Mouse (Mus musculus): ENCODE data around the gene Tapbpl. TPM values are rescaled to one million over a fixed set of nuclear protein-coding genes. Genes with fewer than 3 reads are reported as not detected.

The Tapbpl gene
- total RNA-seq, 2 experiments from 2014 or later: 3.2 to 4.2 TPM

DNA sequence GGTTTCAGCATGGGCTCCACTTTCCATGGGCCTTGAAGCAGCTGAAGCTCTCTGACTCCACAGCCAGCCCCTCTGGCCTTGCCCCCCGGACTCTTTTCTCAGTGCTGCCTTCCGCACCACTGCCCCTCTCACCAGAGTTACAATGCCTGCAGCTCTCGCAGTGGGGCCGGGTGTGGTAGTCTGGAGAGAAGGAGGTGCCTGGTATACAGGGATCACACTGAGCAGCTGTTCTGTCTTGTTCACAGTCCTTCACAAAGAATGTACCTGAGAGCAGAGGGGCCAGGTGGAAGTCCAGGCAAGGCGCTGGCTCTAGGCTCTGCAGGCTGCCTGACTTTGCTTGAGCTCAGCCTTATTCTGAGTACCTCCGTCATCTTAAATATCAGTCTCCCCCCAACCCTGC, 4.7 kb upstream of the Tapbpl start:
- no peak for DNase-seq (ENCODE audit: low spot score in 2 of 2)
- H3K27ac ChIP-seq: no peak overlapping the region
- TF ChIP-seq CTCF (conservative IDR thresholded peaks at IDR 0.05): no peak
- no peak overlapping the region for H3K4me3 ChIP-seq

DNA sequence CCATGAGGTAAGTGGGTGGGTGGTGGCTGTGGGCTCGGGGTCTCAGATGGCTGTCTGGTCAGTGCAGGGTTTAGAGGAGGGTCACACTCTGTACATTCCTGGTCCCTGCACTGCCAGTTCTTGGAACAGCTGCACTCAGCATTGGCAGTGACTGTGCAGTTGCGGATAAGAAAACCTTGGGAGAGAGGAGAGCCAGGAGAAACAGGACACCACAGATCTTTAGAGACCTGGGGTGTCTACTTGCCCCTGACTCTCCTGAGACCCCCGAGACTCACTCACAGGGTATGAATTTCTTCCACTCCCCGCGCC, 2.8 kb upstream of the Tapbpl start:
- H3K27ac ChIP-seq: no peak overlapping the region
- no peak for TF ChIP-seq CTCF (conservative IDR thresholded peaks at IDR 0.05)
- H3K4me3 ChIP-seq: no peak overlapping the region
- DNase-seq (ENCODE audit: low spot score in 2 of 2): no peak

DNA sequence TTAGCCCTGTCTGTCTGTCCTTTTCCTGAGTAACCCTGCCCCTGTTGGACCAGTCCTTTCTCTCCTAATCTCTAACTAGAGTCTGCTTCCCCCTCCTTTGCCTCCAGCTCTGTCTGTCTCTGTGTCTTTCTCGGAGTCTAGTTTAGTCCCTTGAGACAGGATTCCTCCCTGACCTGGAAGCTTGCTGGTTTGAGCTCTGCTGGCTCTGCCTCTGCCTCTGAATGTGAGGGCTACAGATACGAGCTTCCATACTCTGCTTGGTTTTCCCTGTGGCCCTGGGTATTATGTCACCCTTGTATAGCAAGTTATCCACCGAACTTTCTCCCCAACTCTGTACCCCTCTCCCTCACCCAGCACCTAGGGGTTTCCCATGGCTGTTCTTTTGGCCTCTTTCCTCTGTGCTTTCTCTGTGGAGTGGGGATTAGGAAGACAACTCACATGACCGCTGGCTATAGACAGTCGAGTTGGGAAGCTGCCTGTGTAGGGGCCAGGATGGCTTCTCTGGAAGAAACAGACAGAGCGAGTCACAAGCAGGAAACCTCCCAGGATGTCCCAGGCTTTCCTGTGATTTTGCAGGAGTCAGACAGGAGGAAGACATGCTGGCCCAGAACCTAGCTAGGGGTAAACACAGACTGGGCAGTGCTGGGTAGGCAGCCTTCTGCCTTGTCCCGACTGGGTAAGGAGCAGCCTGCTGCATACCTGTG, 2.3 kb upstream of the Tapbpl start:
- H3K27ac ChIP-seq: no peak overlapping the region
- no peak for TF ChIP-seq CTCF (conservative IDR thresholded peaks at IDR 0.05)
- no peak for DNase-seq (ENCODE audit: low spot score in 2 of 2)
- no peak overlapping the region for H3K4me3 ChIP-seq

DNA sequence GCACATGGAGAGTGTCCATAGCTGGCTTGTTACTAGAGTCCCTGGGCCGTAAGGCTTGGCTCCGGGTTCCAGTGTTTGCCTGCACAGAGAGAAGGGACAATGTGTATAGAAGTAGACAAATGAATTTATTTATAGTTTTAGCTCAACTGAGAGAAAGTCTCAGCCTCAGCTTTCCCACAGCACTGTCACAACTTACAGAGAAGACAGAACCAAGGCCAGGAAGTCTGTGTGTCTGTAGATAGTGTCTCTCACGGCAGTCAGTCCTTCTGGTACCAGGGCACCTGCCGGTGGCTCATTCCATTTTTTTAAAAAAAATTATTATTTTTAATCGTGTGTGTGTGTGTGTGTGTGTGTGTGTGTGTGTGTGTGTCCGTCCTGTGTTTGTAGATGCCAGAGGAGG, 856 bp upstream of the Tapbpl start:
- DNase-seq (ENCODE audit: low spot score in 2 of 2): no peak
- no peak overlapping the region for H3K27ac ChIP-seq
- no peak overlapping the region for H3K4me3 ChIP-seq
- TF ChIP-seq CTCF (conservative IDR thresholded peaks at IDR 0.05): no peak

DNA sequence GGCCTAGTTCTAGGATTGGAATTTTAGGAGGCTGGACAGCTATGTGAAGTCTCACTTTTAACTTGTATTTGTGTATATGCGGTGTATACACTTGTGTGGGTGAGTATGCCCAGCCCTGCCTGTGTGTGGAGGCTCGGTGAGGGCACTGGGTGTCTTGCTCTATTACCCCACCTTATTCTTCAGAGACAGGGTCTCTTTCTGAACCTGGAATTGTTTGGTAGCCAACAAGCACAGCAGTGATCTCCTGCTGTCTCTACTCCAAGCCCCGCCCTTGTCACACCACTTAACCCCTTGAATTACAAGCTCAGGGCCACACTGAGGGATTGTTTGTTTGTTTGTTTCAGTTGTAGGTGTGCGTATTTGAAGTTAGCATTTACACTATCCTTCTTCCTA, 381 bp upstream of the Tapbpl start:
- no peak for TF ChIP-seq CTCF (conservative IDR thresholded peaks at IDR 0.05)
- H3K4me3 ChIP-seq: peak overlapping the region; percentile 69
- peak overlapping the region; percentile 90 for H3K27ac ChIP-seq
- DNase-seq (ENCODE audit: low spot score in 2 of 2): no peak

DNA sequence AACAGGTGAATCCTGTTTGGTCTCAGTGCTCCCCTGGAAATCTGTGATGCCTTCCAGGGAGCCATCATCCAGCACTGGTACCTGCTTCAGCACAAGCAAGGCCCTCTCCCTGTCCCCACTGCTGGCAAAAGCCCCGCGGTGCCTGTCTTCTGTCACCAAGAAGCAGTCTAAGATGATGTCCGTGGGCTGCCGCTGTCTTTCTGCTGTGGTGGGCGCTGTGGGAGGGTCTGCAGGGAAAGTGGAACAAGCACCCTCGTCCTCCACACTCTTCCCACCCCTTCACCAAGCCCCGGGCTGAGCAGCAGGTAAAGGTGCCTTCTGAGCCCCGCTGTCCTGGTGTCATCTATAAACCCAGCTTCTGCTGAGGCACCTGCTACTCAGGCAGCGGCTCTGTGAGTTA, 1.1 kb downstream of the Tapbpl start:
- no peak for DNase-seq (ENCODE audit: low spot score in 2 of 2)
- Histone ChIP-seq H3K4me3 (no peak overlapping the region), H3K27ac (peak overlapping the region; percentile 90; the same call in 1 of the 2 replicates)
- TF ChIP-seq CTCF (conservative IDR thresholded peaks at IDR 0.05): no peak

DNA sequence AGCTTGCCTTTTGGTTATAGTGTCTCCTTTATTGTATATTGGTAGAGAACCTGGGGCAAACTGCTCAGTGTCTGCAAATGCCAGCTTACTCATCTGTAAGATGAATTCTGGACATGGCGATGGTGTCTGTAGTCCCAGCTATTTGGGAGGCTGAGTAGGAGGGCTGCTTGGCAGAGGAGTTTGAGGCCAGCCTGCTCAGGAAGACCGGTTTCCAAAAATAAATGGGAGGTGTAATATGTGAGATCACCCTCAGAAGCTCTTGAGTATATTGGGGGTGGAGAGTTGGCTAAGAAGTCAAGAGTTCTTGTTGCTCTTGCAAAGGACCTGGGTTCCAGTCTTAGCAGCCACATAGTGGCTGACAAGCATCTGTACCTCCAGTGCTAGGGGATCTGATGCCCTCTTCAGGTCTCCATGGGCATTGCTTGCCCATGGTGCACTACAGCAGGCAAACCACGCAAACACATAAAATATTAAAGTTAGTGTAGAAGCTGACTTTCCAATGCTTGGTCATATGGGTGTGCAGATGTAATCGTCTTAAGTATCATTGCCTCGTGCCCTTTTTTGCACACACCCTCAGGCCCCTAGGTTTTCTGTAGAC, 6.0 kb downstream of the Tapbpl start:
- Histone ChIP-seq H3K4me3 (no peak overlapping the region), H3K27ac (no peak overlapping the region)
- no peak for DNase-seq (ENCODE audit: low spot score in 2 of 2)
- peak; percentile 77 for TF ChIP-seq CTCF (conservative IDR thresholded peaks at IDR 0.05)

DNA sequence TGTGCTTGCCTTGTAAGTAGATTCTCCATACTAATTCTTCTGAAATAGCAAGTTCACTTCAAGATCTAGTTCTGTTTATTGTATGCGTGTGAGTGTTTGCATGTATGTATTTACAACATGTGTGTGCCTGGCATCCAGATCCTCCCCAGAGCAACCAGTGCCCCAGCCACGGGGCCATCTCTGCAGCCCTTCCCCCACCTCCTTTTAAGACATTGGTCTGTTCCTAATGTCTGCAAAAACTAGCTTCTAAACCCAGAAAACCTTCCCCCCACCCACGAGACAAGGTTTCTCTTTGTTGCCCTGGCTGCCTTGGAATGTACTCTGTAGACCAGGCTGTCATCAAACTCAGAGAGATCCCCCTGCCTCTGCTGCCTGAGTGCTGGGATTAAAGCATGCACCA, 9.1 kb downstream of the Tapbpl start:
- TF ChIP-seq CTCF (conservative IDR thresholded peaks at IDR 0.05): no peak
- Histone ChIP-seq H3K4me3 (no peak overlapping the region), H3K27ac (no peak overlapping the region)
- no peak for DNase-seq (ENCODE audit: low spot score in 2 of 2)

DNA sequence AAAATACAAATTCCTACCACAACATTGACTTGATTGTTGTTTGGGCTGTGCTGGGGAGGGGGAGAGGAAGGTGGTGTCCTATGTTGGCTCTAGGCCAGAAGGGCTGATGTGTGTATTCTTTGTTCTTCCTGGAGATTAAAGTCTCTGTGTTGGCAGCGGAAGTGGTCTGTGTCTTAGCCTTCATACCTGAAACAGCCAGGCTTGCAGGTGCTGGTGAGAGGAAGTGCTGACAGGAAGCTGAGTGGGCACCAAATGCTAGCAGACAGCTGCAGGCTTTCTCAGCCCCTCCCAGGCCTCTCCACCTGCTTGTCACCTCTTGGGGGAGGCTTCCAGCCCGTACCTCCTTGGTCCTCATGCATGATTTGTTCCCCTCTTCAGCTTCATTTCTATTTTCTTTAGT, 9.5 kb downstream of the Tapbpl start:
- Histone ChIP-seq H3K4me3 (no peak overlapping the region), H3K27ac (no peak overlapping the region)
- TF ChIP-seq CTCF (conservative IDR thresholded peaks at IDR 0.05): no peak
- no peak for DNase-seq (ENCODE audit: low spot score in 2 of 2)

DNA sequence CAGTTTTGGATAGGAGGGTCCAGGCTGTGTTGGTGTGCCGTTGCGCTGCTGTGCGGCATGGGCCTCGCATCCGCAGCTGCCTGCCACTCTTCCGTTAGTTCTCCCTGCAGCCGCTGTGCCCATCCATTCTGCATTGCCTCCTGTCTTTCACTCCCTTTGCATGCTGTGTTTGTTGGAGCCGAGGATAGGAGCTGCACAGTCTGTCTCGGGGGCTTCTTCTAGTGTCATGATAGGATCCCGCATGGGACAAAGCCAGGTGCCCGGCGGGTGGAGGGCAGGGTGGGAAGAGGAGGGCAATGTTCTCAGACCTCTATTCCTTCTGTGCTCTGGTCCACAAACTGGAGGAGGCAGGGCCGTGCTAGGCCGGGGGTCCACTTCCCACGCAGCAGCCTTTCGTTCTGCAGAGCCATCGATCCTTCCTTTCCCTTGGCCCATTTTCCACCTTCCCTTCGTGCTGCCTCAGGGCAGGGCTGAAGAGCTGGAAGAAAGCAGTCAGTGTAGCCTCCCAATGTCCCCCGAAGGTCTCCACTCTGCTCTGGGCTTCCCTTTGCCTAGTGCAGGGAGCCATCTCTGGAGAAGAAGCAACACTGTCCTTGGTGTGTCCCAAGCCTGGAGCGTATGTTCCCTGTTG, 10.4 kb downstream of the Tapbpl start:
- Histone ChIP-seq H3K27ac (no peak overlapping the region), H3K4me3 (no peak overlapping the region)
- DNase-seq (ENCODE audit: low spot score in 2 of 2): no peak
- TF ChIP-seq CTCF (conservative IDR thresholded peaks at IDR 0.05): no peak

DNA sequence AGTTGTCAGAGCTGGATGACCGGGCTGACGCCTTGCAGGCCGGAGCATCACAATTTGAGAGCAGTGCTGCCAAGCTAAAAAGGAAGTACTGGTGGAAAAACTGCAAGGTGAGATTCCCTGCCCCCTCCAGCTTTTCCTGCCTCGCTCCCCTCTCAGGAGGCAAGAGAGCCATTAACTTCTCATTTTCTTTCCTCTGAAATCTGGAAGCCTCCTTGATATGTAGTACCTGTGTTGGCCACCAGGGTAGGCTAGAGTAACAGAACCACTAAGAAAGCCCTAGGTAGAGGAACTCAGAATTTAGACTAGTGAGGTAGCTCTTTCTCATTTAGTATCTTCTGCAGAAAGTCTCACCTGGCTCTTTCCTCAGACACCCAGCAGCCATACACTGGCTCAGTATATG, 12.7 kb downstream of the Tapbpl start:
- DNase-seq (ENCODE audit: low spot score in 2 of 2): peak; percentile 52 to 68
- Histone ChIP-seq H3K27ac (no peak overlapping the region), H3K4me3 (no peak overlapping the region)
- peak; percentile 94 for TF ChIP-seq CTCF (conservative IDR thresholded peaks at IDR 0.05)

DNA sequence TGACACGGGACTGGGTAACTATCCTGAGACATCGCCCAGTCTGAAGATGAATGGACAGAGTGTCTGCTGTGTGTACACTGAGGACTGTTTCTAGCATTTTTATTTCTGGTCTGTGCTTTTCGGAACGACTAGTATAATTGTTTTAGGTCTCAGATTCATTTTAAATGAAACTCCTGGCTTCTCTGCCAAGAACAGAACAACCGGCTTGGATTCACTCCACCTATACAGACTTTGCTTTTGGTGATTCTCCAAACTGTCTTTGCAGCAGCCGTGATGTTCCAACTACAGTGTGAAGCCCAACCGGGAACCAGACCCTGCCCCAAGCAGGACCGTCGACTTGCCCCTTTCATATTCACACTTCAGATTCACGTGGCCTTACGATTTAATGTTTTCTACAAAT, 13.8 kb downstream of the Tapbpl start:
- no peak for TF ChIP-seq CTCF (conservative IDR thresholded peaks at IDR 0.05)
- DNase-seq (ENCODE audit: low spot score in 2 of 2): no peak
- Histone ChIP-seq H3K4me3 (peak overlapping the region; percentile 24), H3K27ac (peak overlapping the region; percentile 59; the same call in 1 of the 2 replicates)

DNA sequence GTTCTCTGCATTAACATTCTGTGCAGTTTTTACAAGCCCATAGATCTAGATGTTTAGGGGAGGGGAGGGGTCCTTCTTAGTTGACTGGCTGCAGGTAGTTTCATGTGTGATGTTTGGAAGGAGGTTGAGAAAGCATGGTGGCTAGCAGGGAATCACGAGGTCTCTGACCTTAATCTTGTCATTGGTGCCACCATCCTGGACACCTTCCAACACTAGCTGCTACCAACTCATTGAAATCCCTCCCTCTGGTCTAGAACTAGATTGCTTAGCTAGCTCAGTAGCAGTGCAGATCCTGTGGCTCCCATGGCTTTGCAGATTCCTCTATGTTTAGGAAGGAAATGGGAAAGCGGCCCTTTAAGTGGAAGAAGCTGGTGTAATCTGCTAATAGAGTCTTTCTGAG, 14.8 kb downstream of the Tapbpl start:
- peak overlapping the region; percentile 78; the same call in 1 of the 2 replicates for H3K4me3 ChIP-seq
- DNase-seq (ENCODE audit: low spot score in 2 of 2): no peak
- H3K27ac ChIP-seq: peak overlapping the region; percentile 4; the same call in 1 of the 2 replicates
- TF ChIP-seq CTCF (conservative IDR thresholded peaks at IDR 0.05): no peak

All from layer of hippocampus, adult 2 months (tissue).